Mouse (Mus musculus): ENCODE results near the gene Tgfa. TPM values are rescaled to one million over a fixed set of nuclear protein-coding genes. Genes with fewer than 3 reads are reported as not detected.

Tgfa gene
- polyA plus RNA-seq, 1 experiment, result not detected

DNA sequence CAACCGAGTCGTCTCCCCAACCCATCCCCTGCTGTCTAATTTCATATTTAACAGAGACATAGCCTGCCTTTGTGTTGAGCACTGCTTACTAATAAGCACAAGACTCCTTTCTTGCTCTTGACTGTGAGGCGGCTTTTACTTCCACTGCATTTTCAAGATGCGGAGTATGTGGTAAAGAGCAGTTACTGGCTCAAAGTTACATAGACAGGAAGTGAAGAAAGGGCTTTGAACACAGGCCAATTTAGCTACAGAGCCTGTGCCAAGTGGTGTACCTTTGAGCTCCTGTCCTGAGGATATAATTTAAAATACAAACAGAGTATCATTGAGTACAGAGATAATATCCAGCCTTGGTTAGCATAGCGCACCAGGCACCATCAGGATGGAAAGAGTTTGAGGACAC is 71.8 kb downstream of the Tgfa start:
- Histone ChIP-seq H3K27me3 (ENCODE audit: control insufficient read depth) (no peaks in the 10 kb centered on the region), H3K4me1 (ENCODE audit: control insufficient read depth) (no peaks in the 10 kb centered on the region), H3K36me3 (ENCODE audit: control insufficient read depth) (no peaks in the 10 kb centered on the region; the same call in 1 of the 2 replicates), H3K9me3 (ENCODE audit: control insufficient read depth, low read length) (no peaks in the 10 kb centered on the region), H3K4me3 (replicated peaks) (no peak overlapping the region)
- TF ChIP-seq TAL1 (IDR thresholded peaks at IDR 0.05; ENCODE audit: low read length), result no peak
- no peak for TF ChIP-seq GATA1 (IDR thresholded peaks at IDR 0.05; ENCODE audit: low read length)

DNA sequence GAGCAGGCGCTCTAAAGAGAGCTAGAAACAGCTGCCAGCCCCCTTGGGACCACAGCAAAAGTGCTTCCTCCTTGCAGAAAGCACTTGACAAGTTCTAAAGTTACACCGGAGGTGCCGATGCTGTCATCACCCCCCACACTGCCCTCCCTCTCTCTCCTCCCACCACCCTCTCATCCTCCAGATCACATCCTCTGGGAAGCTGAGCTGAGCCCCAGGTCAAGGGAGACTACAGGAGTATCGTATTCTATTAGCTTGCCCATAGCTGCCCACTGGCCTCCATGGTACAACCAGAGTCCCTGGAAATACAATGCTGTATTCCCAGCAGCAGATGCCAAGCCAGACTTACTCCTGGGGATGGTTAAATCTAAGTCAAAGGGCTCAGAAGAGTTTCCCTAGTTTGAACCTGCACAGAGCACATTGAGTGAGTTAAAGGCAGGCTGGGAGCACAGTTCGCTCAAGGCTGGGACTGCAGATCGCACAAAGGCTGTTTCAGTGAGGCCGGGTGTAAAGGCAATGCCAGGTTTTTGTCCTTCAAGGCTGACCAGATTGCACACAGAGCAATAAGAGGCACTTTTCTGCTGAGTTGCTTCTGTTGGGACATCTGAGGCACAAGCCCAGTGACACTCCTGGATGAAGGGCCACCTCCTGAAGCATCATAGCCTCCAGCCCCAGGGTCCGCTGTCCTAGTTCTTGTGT is 75.5 kb downstream of the Tgfa start:
- TF ChIP-seq GATA1 (IDR thresholded peaks at IDR 0.05; ENCODE audit: low read length) (no peak), TAL1 (IDR thresholded peaks at IDR 0.05; ENCODE audit: low read length) (no peak)
- no peak overlapping the region for H3K4me3 ChIP-seq (replicated peaks)
- no peaks in the 10 kb centered on the region for H3K4me1 ChIP-seq (ENCODE audit: control insufficient read depth)

DNA sequence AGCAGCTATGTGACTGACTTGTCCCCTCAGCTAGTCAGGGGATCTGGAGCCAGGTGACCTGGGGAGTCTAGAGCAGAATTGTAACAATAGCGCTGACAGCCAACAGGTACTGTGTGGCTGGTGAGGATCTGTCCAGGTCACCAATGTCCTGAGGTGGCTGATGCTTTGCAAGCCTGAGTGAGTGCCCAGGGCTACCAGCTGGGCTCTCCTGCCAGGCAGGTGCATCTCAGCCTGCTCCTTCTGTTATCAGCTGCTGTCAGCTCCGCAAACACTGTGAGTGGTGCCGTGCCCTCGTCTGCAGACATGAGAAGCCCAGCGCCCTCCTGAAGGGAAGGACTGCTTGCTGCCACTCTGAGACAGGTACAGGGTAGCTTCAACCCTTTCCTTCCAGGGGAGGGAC is 76.1 kb downstream of the Tgfa start:
- H3K4me1 ChIP-seq (ENCODE audit: control insufficient read depth), result no peaks in the 10 kb centered on the region
- peaks cover 3% of the 10 kb centered on the region for H3K9me3 ChIP-seq (ENCODE audit: control insufficient read depth, low read length)
- TF ChIP-seq GATA1 (IDR thresholded peaks at IDR 0.05; ENCODE audit: low read length) (no peak), TAL1 (IDR thresholded peaks at IDR 0.05; ENCODE audit: low read length) (no peak)
- no peaks in the 10 kb centered on the region for H3K27me3 ChIP-seq (ENCODE audit: control insufficient read depth)
- no peak overlapping the region for H3K4me3 ChIP-seq (replicated peaks)
- no peaks in the 10 kb centered on the region; the same call in 1 of the 2 replicates for H3K36me3 ChIP-seq (ENCODE audit: control insufficient read depth)

More for the DNA sequence above, 75.5 kb downstream of the Tgfa start:
- Histone ChIP-seq H3K36me3 (ENCODE audit: control insufficient read depth) (no peaks in the 10 kb centered on the region; the same call in 1 of the 2 replicates), H3K9me3 (ENCODE audit: control insufficient read depth, low read length) (no peaks in the 10 kb centered on the region), H3K27me3 (ENCODE audit: control insufficient read depth) (no peaks in the 10 kb centered on the region)

DNA sequence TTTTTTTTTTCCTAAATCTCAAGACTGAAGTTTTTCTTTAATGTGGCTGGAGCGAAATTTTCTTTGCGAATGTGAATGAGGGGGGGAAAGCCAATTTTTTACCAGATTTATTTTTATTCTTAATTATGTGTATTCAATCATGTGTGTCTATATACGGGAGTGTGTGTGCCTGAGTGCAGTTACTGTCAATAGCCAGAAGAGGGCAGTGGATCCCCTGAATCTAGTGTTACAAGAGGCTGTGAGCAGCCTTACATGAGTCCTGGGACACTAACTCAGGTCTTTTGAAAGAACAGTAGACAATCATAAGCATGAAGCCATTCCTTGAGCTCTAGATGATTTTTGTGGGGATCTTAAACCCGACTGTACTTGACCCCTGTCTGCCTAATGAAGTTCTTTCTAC is 80.7 kb downstream of the Tgfa start:
- Histone ChIP-seq H3K4me3 (replicated peaks) (no peak overlapping the region), H3K36me3 (ENCODE audit: control insufficient read depth) (no peaks in the 10 kb centered on the region), H3K4me1 (ENCODE audit: control insufficient read depth) (no peaks in the 10 kb centered on the region), H3K9me3 (ENCODE audit: control insufficient read depth, low read length) (peaks cover 3% of the 10 kb centered on the region), H3K27me3 (ENCODE audit: control insufficient read depth) (no peaks in the 10 kb centered on the region)
- TF ChIP-seq TAL1 (IDR thresholded peaks at IDR 0.05; ENCODE audit: low read length) (no peak), GATA1 (IDR thresholded peaks at IDR 0.05; ENCODE audit: low read length) (no peak)

DNA sequence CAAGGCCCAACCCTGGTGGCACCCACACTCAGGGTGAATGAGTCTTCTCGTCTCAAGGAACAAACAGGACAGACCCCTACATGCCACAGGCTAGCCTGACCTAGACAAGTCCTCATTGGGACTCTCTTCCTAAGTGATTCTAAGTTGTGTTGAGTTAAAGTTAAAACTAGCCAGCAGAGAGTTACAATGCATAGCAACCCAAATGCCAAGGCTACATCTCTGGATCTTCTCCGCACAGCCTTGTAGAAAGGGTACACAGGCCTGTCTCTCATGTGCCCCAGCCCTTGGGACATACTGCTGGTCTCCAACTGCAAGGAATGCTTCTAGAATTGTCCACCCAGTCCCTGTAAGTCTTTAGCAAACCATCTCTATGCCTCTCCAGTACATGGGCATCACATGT is 81.8 kb downstream of the Tgfa start:
- TF ChIP-seq GATA1 (IDR thresholded peaks at IDR 0.05; ENCODE audit: low read length) (no peak), TAL1 (IDR thresholded peaks at IDR 0.05; ENCODE audit: low read length) (no peak)
- Histone ChIP-seq H3K36me3 (ENCODE audit: control insufficient read depth) (no peaks in the 10 kb centered on the region), H3K4me3 (replicated peaks) (no peak overlapping the region), H3K4me1 (ENCODE audit: control insufficient read depth) (no peaks in the 10 kb centered on the region), H3K9me3 (ENCODE audit: control insufficient read depth, low read length) (peaks cover 3% of the 10 kb centered on the region), H3K27me3 (ENCODE audit: control insufficient read depth) (no peaks in the 10 kb centered on the region)

DNA sequence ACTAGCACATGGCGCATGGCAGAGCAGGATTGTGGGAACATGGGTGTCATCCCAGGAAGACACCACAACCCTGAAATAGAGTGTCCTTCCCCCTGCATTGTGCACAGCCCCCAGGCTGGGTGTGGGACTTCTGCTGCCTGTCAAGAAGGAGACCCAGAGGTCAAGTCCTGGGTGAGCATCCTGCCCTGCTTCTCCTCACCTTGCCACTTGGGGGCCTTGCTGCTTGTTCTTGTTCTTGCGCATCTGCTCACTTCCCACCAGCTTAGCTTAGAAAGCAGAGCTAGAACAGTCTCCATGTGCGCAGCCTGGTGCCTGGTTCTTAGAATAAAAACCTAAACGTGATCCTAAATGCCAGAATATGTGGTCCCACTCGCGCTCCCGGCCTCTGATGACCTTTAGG is 82.6 kb downstream of the Tgfa start:
- no peak for TF ChIP-seq TAL1 (IDR thresholded peaks at IDR 0.05; ENCODE audit: low read length)
- TF ChIP-seq GATA1 (IDR thresholded peaks at IDR 0.05; ENCODE audit: low read length), result no peak
- Histone ChIP-seq H3K9me3 (ENCODE audit: control insufficient read depth, low read length) (peaks cover 3% of the 10 kb centered on the region), H3K27me3 (ENCODE audit: control insufficient read depth) (no peaks in the 10 kb centered on the region), H3K4me3 (replicated peaks) (no peak overlapping the region), H3K4me1 (ENCODE audit: control insufficient read depth) (no peaks in the 10 kb centered on the region), H3K36me3 (ENCODE audit: control insufficient read depth) (no peaks in the 10 kb centered on the region)

GRCm38 (mm10) chr6:86281573-86282210 is 86.7 kb downstream of the Tgfa start:
- H3K27me3 ChIP-seq (ENCODE audit: control insufficient read depth), result no peaks in the 10 kb centered on the region
- TF ChIP-seq GATA1 (IDR thresholded peaks at IDR 0.05; ENCODE audit: low read length) (no peak), TAL1 (IDR thresholded peaks at IDR 0.05; ENCODE audit: low read length) (no peak)
- no peaks in the 10 kb centered on the region for H3K9me3 ChIP-seq (ENCODE audit: control insufficient read depth, low read length)
- H3K36me3 ChIP-seq (ENCODE audit: control insufficient read depth), result no peaks in the 10 kb centered on the region
- no peak overlapping the region for H3K4me3 ChIP-seq (replicated peaks)
- H3K4me1 ChIP-seq (ENCODE audit: control insufficient read depth), result no peaks in the 10 kb centered on the region

GRCm38 (mm10) chr6:86293301-86293700 is 98.3 kb downstream of the Tgfa start:
- Histone ChIP-seq H3K4me1 (ENCODE audit: control insufficient read depth) (no peaks in the 10 kb centered on the region), H3K27me3 (ENCODE audit: control insufficient read depth) (no peaks in the 10 kb centered on the region), H3K4me3 (replicated peaks) (no peak overlapping the region), H3K36me3 (ENCODE audit: control insufficient read depth) (no peaks in the 10 kb centered on the region), H3K9me3 (ENCODE audit: control insufficient read depth, low read length) (no peaks in the 10 kb centered on the region)
- TF ChIP-seq GATA1 (IDR thresholded peaks at IDR 0.05; ENCODE audit: low read length), result no peak
- TF ChIP-seq TAL1 (IDR thresholded peaks at IDR 0.05; ENCODE audit: low read length), result no peak

DNA sequence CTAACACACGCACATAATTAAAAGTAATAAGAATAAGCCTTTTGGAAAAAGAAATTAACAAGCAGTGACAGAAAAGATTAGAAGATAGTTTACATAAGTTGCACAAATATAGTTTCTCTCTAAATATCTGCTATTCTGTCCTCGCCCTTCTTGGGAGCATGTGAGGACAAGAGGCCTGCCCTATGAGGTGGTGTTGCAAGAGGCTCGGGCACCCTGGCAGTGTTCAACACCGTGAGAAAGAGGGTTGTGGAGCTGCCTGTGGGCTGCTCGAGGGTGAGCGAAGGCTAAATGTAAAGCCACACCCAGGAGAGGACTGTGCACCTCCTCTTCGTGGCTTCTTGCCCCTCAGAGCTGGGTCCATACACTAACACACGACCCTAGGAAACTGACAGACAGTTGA is 100.4 kb downstream of the Tgfa start:
- H3K4me3 ChIP-seq (replicated peaks), result no peak overlapping the region
- no peaks in the 10 kb centered on the region for H3K27me3 ChIP-seq (ENCODE audit: control insufficient read depth)
- no peaks in the 10 kb centered on the region; the same call in 1 of the 2 replicates for H3K9me3 ChIP-seq (ENCODE audit: control insufficient read depth, low read length)
- H3K4me1 ChIP-seq (ENCODE audit: control insufficient read depth), result no peaks in the 10 kb centered on the region
- H3K36me3 ChIP-seq (ENCODE audit: control insufficient read depth), result no peaks in the 10 kb centered on the region
- TF ChIP-seq TAL1 (IDR thresholded peaks at IDR 0.05; ENCODE audit: low read length), result no peak
- TF ChIP-seq GATA1 (IDR thresholded peaks at IDR 0.05; ENCODE audit: low read length), result no peak
